Mouse (Mus musculus) forebrain, embryonic 14.5 days (tissue): ENCODE measurements at regions not wholly inside any gene's neighbourhood (a gene's known extent, or its start where the extent isn't known, plus 50 kb on each side); places are given as distances from the start of the nearest gene placed in this dataset.

Source experiments
- ATAC-seq: fragments of 200-750 bp; cut with Nextera tagmentation; 2 replicates; pipeline ENCODE4 v1.8.0; 2017; ENCODE audit warnings: mild to moderate bottlenecking, moderate library complexity
- DNase-seq: peaks from one replicate; pipeline ENCODE4 v3.0.0-alpha.2; 2015; ENCODE audit warnings: low spot score
- H3K27ac ChIP-seq: fragments of 300-500 bp; sonication (generic); 2 replicates; pipeline ENCODE4 v1.5.1; 2014; ENCODE audit warnings: low read depth, mild to moderate bottlenecking, control low read depth, low read length, moderate library complexity
- H3K27me3 ChIP-seq: fragments of 300-500 bp; sonication (generic); replicated peaks from 2 replicates; pipeline ENCODE4 v1.6.1; 2014; ENCODE audit warnings: low read length, control low read depth, mixed read lengths; ENCODE audit not compliant: control insufficient read depth, insufficient read depth
- H3K36me3 ChIP-seq: fragments of 300-500 bp; sonication (generic); 2 replicates; pipeline ENCODE4 v1.6.1; 2014; ENCODE audit warnings: low read length, control low read depth; ENCODE audit not compliant: control insufficient read depth, insufficient read depth
- H3K4me1 ChIP-seq: fragments of 300-500 bp; sonication (generic); 2 replicates; pipeline ENCODE4 v1.6.1; 2014; ENCODE audit warnings: antibody characterized with exemption, low read length, control low read depth; ENCODE audit not compliant: control insufficient read depth, insufficient read depth
- H3K4me2 ChIP-seq: fragments of 300-500 bp; sonication (generic); 2 replicates; pipeline ENCODE4 v1.6.1; 2014; ENCODE audit warnings: mild to moderate bottlenecking, control low read depth, low read length
- H3K4me3 ChIP-seq: fragments of 300-500 bp; sonication (generic); 2 replicates; pipeline ENCODE4 v1.5.1; 2014; ENCODE audit warnings: low read depth, low read length, control low read depth
- H3K9ac ChIP-seq: fragments of 300-500 bp; sonication (generic); 2 replicates; pipeline ENCODE4 v1.6.1; 2014; ENCODE audit warnings: mild to moderate bottlenecking, low read length, control low read depth, moderate library complexity
- H3K9me3 ChIP-seq: fragments of 300-500 bp; sonication (generic); replicated peaks from 2 replicates; pipeline ENCODE4 v1.6.1; 2016; ENCODE audit warnings: low read length, control low read depth, mixed read lengths; ENCODE audit not compliant: control insufficient read depth
- WGBS: fragments of 180-500 bp; shearing (Covaris S2); extraction: QIAGEN DNeasy Blood & Tissue Kit; methylation state at CpG from one replicate; pipeline ENCODE4 v1.1.7; 2014; 5-methylcytosine and 5-hydroxymethylcytosine counted together

DNA sequence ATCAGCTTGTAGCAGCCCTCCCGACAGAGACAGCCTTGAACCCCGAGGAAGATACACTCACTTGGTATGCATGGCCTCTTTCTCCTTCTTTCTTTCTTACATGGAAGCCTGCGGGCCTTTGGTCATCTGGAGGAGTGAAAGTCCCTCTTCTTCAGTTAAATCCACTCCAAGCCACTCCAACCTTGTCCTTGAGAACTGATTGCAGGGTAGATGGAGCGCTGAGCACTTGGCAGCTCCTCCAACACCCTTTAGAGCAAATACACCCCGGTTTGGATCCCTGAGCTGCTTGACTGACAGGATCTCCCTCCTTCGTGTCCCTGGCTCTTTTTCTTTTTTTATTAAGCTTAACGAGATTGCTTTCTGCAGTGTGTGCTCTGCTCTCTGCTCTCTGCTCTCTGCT lies 173.3 kb upstream of the Fam19a5 start:
- Histone ChIP-seq H3K4me1 (no peaks in the 10 kb centered on the region), H3K27me3 (no peaks in the 10 kb centered on the region), H3K9ac (no peak overlapping the region), H3K9me3 (no peaks in the 10 kb centered on the region), H3K4me3 (no peak overlapping the region), H3K36me3 (no peaks in the 10 kb centered on the region), H3K27ac (no peak overlapping the region), H3K4me2 (no peak overlapping the region)
- 69% methylated on average over 7 of the region's 7 CpGs for WGBS
- DNase-seq (no peak), ATAC-seq (no peak)

- H3K9me3 ChIP-seq: no peaks in the 10 kb centered on the region
- no peak overlapping the region for H3K27ac ChIP-seq
- H3K4me1 ChIP-seq: no peaks in the 10 kb centered on the region
- H3K36me3 ChIP-seq: no peaks in the 10 kb centered on the region
- WGBS: 87% methylated on average over 13 of the region's 13 CpGs
- H3K27me3 ChIP-seq: no peaks in the 10 kb centered on the region
- no peak overlapping the region for H3K9ac ChIP-seq
- no peak overlapping the region for H3K4me3 ChIP-seq
- DNase-seq: no peak
- H3K4me2 ChIP-seq: no peak overlapping the region
- ATAC-seq: no peak
Measured at GRCm38 (mm10) chr15:87374670-87375069, 169.4 kb upstream of the Fam19a5 start.

GRCm38 (mm10) chr15:87375596-87376194 lies 168.4 kb upstream of the Fam19a5 start:
- no peaks in the 10 kb centered on the region for H3K4me1 ChIP-seq
- H3K4me2 ChIP-seq: no peak overlapping the region
- ATAC-seq (no peak), DNase-seq (no peak)
- WGBS: 77% methylated on average over 14 of the region's 14 CpGs
- no peaks in the 10 kb centered on the region for H3K27me3 ChIP-seq
- no peak overlapping the region for H3K9ac ChIP-seq
- H3K36me3 ChIP-seq: no peaks in the 10 kb centered on the region
- H3K4me3 ChIP-seq: no peak overlapping the region
- H3K9me3 ChIP-seq: no peaks in the 10 kb centered on the region
- no peak overlapping the region for H3K27ac ChIP-seq

- WGBS: 40% methylated on average over 6 of the region's 6 CpGs
- no peak for ATAC-seq
- Histone ChIP-seq H3K9ac (no peak overlapping the region), H3K9me3 (0 out of 2 replicates have a peak, but pooled peaks cover 2% of the 10 kb centered on the region), H3K4me1 (0 out of 2 replicates have a peak, but pooled peaks cover 3% of the 10 kb centered on the region), H3K4me3 (no peak overlapping the region), H3K36me3 (no peaks in the 10 kb centered on the region), H3K27me3 (no peaks in the 10 kb centered on the region), H3K4me2 (no peak overlapping the region), H3K27ac (peak overlapping the region; percentile 21; the same call in 1 of the 2 replicates)
- DNase-seq: peak; percentile 30
Measured at GRCm38 (mm10) chr15:87383551-87384265, 160.4 kb upstream of the Fam19a5 start.

GRCm38 (mm10) chr15:87384279-87385066 lies 159.6 kb upstream of the Fam19a5 start:
- DNase-seq (peak; percentile 61), ATAC-seq (peak; percentile 23; the same call in 1 of the 2 replicates)
- no peak overlapping the region for H3K4me2 ChIP-seq
- H3K9me3 ChIP-seq: 0 out of 2 replicates have a peak, but pooled peaks cover 2% of the 10 kb centered on the region
- no peak overlapping the region for H3K4me3 ChIP-seq
- 0 out of 2 replicates have a peak, but pooled peaks cover 3% of the 10 kb centered on the region for H3K4me1 ChIP-seq
- 60% methylated on average over 13 of the region's 13 CpGs for WGBS
- H3K9ac ChIP-seq: no peak overlapping the region
- no peaks in the 10 kb centered on the region for H3K27me3 ChIP-seq
- H3K27ac ChIP-seq: no peak overlapping the region; the same call in 1 of the 2 replicates
- H3K36me3 ChIP-seq: no peaks in the 10 kb centered on the region

GRCm38 (mm10) chr15:87386513-87386983 lies 157.6 kb upstream of the Fam19a5 start:
- Histone ChIP-seq H3K4me1 (0 out of 2 replicates have a peak, but pooled peaks cover 3% of the 10 kb centered on the region), H3K27me3 (no peaks in the 10 kb centered on the region), H3K4me3 (no peak overlapping the region), H3K4me2 (no peak overlapping the region), H3K27ac (no peak overlapping the region), H3K9me3 (0 out of 2 replicates have a peak, but pooled peaks cover 2% of the 10 kb centered on the region), H3K9ac (no peak overlapping the region), H3K36me3 (no peaks in the 10 kb centered on the region)
- DNase-seq: peak; percentile 6
- no peak for ATAC-seq
- 76% methylated on average over 6 of the region's 6 CpGs for WGBS

GRCm38 (mm10) chr15:87391395-87391794 lies 152.7 kb upstream of the Fam19a5 start:
- DNase-seq: no peak
- no peak overlapping the region for H3K4me2 ChIP-seq
- no peak for ATAC-seq
- 0 out of 2 replicates have a peak, but pooled peaks cover 2% of the 10 kb centered on the region for H3K9me3 ChIP-seq
- no peaks in the 10 kb centered on the region for H3K27me3 ChIP-seq
- H3K4me1 ChIP-seq: no peaks in the 10 kb centered on the region
- no peak overlapping the region for H3K27ac ChIP-seq
- no peak overlapping the region for H3K9ac ChIP-seq
- H3K4me3 ChIP-seq: no peak overlapping the region
- no peaks in the 10 kb centered on the region for H3K36me3 ChIP-seq
- WGBS: 63% methylated on average over 8 of the region's 8 CpGs

DNA sequence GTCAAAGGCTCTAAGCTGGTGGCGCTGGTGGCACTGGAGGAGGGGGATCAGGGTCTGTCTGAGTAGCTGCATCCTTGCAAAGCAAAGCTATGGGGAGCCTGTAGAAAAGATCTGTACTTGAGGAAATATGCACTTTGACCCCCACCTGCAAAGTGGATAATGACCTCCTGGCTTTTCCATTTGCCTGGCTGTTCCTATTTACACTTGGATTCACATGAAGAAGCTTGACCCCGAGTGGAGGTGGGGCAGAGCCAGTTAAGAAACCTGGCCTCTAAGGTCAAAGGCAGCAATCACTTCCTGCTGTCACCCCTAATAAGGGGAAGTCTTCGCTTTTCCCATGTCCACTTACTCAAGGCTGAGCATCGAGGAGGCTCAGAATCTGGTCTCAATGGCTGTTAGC lies 145.7 kb upstream of the Fam19a5 start:
- ATAC-seq: no peak
- no peaks in the 10 kb centered on the region for H3K9me3 ChIP-seq

More for the DNA sequence above, 145.7 kb upstream of the Fam19a5 start:
- H3K27me3 ChIP-seq: no peaks in the 10 kb centered on the region
- no peak overlapping the region for H3K4me3 ChIP-seq
- no peak for DNase-seq
- WGBS: 79% methylated on average over 4 of the region's 4 CpGs
- no peak overlapping the region for H3K9ac ChIP-seq
- H3K4me2 ChIP-seq: no peak overlapping the region
- no peaks in the 10 kb centered on the region for H3K36me3 ChIP-seq
- H3K27ac ChIP-seq: no peak overlapping the region
- no peaks in the 10 kb centered on the region for H3K4me1 ChIP-seq
